Mouse (Mus musculus) embryonic facial prominence, embryonic 15.5 days (tissue): ENCODE results near the gene Cdca7l. TPM values are rescaled to one million over a fixed set of nuclear protein-coding genes. Genes with fewer than 3 reads are reported as not detected.

Source experiments
- ATAC-seq: fragments of 200-750 bp; cut with Nextera tagmentation; 2 replicates; pipeline ENCODE4 v1.8.0; 2017; ENCODE audit warnings: low read depth, moderate TSS enrichment; ENCODE audit not compliant: insufficient number of reproducible peaks, low FRiP score, low TSS enrichment
- H3K27ac ChIP-seq: fragments of 300-500 bp; sonication (generic); replicated peaks from 2 replicates; pipeline ENCODE4 v1.5.1; 2015; ENCODE audit warnings: mild to moderate bottlenecking, inconsistent platforms
- H3K27me3 ChIP-seq: fragments of 300-500 bp; sonication (generic); 2 replicates; pipeline ENCODE4 v1.6.1; 2015; ENCODE audit warnings: inconsistent platforms
- H3K36me3 ChIP-seq: fragments of 300-500 bp; sonication (generic); 2 replicates; pipeline ENCODE4 v1.6.1; 2015; ENCODE audit warnings: mild to moderate bottlenecking, inconsistent platforms
- H3K4me1 ChIP-seq: fragments of 300-500 bp; sonication (generic); 2 replicates; pipeline ENCODE4 v1.6.1; 2015; ENCODE audit warnings: inconsistent platforms
- H3K4me2 ChIP-seq: fragments of 300-500 bp; sonication (generic); replicated peaks from 2 replicates; pipeline ENCODE4 v1.6.1; 2015; ENCODE audit warnings: mild to moderate bottlenecking, inconsistent platforms
- H3K4me3 ChIP-seq: fragments of 300-500 bp; sonication (generic); replicated peaks from 2 replicates; pipeline ENCODE4 v1.5.1; 2015; ENCODE audit warnings: mild to moderate bottlenecking, inconsistent platforms
- H3K9ac ChIP-seq: fragments of 300-500 bp; sonication (generic); 2 replicates; pipeline ENCODE4 v1.6.1; 2015; ENCODE audit warnings: inconsistent platforms
- H3K9me3 ChIP-seq: fragments of 300-500 bp; sonication (generic); replicated peaks from 2 replicates; pipeline ENCODE4 v1.6.1; 2016; ENCODE audit warnings: inconsistent platforms
- WGBS: fragments of 180-500 bp; shearing (Covaris S2); methylation state at CpG from one replicate; pipeline ENCODE4 v1.1.7; 2015; 5-methylcytosine and 5-hydroxymethylcytosine counted together
- polyA plus RNA-seq: library from polyadenylated mRNA; unstranded; fragments of >200 nt; fragmentation: Nextera tagmentation; extraction: Ambion mirVana; gene quantifications from 2 replicates; pipeline ENCODE4 v1.2.1, GENCODE M21; 2015

Gene Cdca7l
- polyA plus RNA-seq, 1 experiment from 2014 or later: 32.5 TPM

DNA sequence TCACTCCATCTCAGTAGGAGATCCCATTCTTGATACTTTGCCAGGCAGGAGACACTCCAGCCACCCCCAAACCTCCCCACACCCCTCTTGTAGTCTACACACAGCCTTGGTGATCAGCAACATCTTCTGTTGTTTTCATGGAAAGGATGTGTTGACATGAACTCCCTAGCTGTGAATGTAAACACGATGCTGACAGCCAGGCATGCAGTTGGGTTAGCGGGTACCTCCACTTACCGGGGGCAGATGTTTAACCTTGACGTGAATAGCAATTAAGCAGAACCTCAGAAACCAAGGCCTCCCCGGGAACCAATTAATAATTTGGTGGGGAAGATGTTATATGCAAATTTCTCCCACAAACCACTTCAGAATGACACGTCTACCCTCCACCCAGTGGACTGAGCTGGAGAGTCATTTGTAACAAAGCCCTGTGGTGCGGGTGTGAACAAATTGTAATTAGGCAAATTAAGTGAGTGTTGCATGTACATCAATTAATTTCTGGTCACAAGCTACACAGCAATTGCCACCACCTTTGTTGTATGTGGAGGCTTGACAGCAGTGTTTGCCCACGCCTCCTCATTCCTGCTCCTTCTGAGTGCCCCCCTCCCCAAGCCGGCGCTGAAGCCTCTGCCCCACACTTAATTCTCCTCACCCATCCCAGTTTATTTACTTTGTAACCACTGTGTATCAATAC lies 5.4 kb downstream of the Cdca7l start:
- Histone ChIP-seq H3K27me3 (peaks cover 17% of the 10 kb centered on the region), H3K36me3 (no peaks in the 10 kb centered on the region), H3K4me3 (no peak overlapping the region), H3K4me1 (peaks cover 7% of the 10 kb centered on the region; the same call in 1 of the 2 replicates), H3K9ac (no peak overlapping the region), H3K27ac (no peak overlapping the region), H3K4me2 (no peak overlapping the region), H3K9me3 (no peaks in the 10 kb centered on the region)
- no peak for ATAC-seq
- WGBS: 57% methylated on average over 10 of the region's 10 CpGs

GRCm38 (mm10) chr12:117810074-117810473 lies 6.0 kb downstream of the Cdca7l start:
- H3K9me3 ChIP-seq: no peaks in the 10 kb centered on the region
- H3K4me2 ChIP-seq: no peak overlapping the region
- no peak overlapping the region for H3K27ac ChIP-seq
- peaks cover 7% of the 10 kb centered on the region; the same call in 1 of the 2 replicates for H3K4me1 ChIP-seq
- H3K27me3 ChIP-seq: peaks cover 17% of the 10 kb centered on the region
- no peak overlapping the region for H3K9ac ChIP-seq
- ATAC-seq: no peak
- H3K4me3 ChIP-seq: no peak overlapping the region
- no peaks in the 10 kb centered on the region for H3K36me3 ChIP-seq
- 36% methylated on average over 11 of the region's 11 CpGs for WGBS

- Histone ChIP-seq H3K9ac (no peak overlapping the region), H3K9me3 (no peaks in the 10 kb centered on the region), H3K4me1 (no peaks in the 10 kb centered on the region), H3K4me2 (no peak overlapping the region), H3K36me3 (no peaks in the 10 kb centered on the region), H3K4me3 (no peak overlapping the region), H3K27me3 (no peaks in the 10 kb centered on the region), H3K27ac (no peak overlapping the region)
- ATAC-seq: no peak
- WGBS: 47% methylated on average over 4 of the region's 4 CpGs
These were observed 16.2 kb downstream of the Cdca7l start for GRCm38 (mm10) chr12:117820138-117820858.

- H3K9ac ChIP-seq: no peak overlapping the region
- H3K36me3 ChIP-seq: no peaks in the 10 kb centered on the region
- no peaks in the 10 kb centered on the region for H3K27me3 ChIP-seq
- no peak overlapping the region for H3K4me3 ChIP-seq
- no peaks in the 10 kb centered on the region for H3K9me3 ChIP-seq
- no peaks in the 10 kb centered on the region for H3K4me1 ChIP-seq
- no peak overlapping the region for H3K4me2 ChIP-seq
- no peak overlapping the region for H3K27ac ChIP-seq
- ATAC-seq: no peak
These were observed 16.8 kb downstream of the Cdca7l start for GRCm38 (mm10) chr12:117820859-117821221.

- H3K27ac ChIP-seq: no peak overlapping the region
- no peak for ATAC-seq
- H3K9me3 ChIP-seq: no peaks in the 10 kb centered on the region
- H3K36me3 ChIP-seq: no peaks in the 10 kb centered on the region
- WGBS: 69% methylated on average over 1 of the region's 1 CpGs
- H3K27me3 ChIP-seq: no peaks in the 10 kb centered on the region
- no peak overlapping the region for H3K4me3 ChIP-seq
- no peaks in the 10 kb centered on the region for H3K4me1 ChIP-seq
- no peak overlapping the region for H3K4me2 ChIP-seq
- H3K9ac ChIP-seq: no peak overlapping the region
These were observed 17.3 kb downstream of the Cdca7l start for GRCm38 (mm10) chr12:117821394-117821793.

DNA sequence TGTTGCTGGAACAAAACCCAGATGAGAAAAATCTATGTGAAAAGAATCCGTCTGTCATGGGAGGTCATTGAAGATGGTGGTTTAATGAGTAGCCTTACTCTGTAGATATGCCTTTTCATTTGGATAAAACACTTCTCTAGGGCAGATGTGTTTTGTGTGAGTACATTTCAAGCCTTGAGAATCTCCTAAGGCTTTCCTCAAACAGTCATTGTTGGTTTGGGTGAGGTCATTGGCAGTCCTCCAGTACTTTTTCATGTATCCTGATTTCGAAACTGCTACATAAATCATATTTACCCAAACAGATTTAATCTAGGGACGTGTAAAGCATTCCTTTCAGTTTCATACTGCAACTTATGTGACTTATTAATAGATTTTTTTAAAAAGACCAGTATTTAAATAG lies 24.3 kb downstream of the Cdca7l start:
- ATAC-seq: no peak
- H3K36me3 ChIP-seq: no peaks in the 10 kb centered on the region
- H3K27me3 ChIP-seq: no peaks in the 10 kb centered on the region
- no peaks in the 10 kb centered on the region for H3K9me3 ChIP-seq
- H3K4me1 ChIP-seq: no peaks in the 10 kb centered on the region
- H3K27ac ChIP-seq: no peak overlapping the region
- no peak overlapping the region for H3K4me2 ChIP-seq
- no peak overlapping the region for H3K4me3 ChIP-seq
- WGBS: 61% methylated on average over 3 of the region's 3 CpGs
- H3K9ac ChIP-seq: no peak overlapping the region

- Histone ChIP-seq H3K9ac (no peak overlapping the region), H3K36me3 (no peaks in the 10 kb centered on the region), H3K27ac (no peak overlapping the region), H3K4me1 (no peaks in the 10 kb centered on the region), H3K4me2 (no peak overlapping the region), H3K4me3 (no peak overlapping the region), H3K9me3 (no peaks in the 10 kb centered on the region), H3K27me3 (no peaks in the 10 kb centered on the region)
- 61% methylated on average over 8 of the region's 8 CpGs for WGBS
- ATAC-seq: no peak
These were observed 27.4 kb downstream of the Cdca7l start for GRCm38 (mm10) chr12:117831351-117831961.

- no peak overlapping the region for H3K9ac ChIP-seq
- WGBS: 34% methylated on average over 5 of the region's 5 CpGs
- no peaks in the 10 kb centered on the region for H3K9me3 ChIP-seq
- no peaks in the 10 kb centered on the region for H3K27me3 ChIP-seq
- H3K36me3 ChIP-seq: no peaks in the 10 kb centered on the region
- H3K4me1 ChIP-seq: no peaks in the 10 kb centered on the region
- H3K4me2 ChIP-seq: no peak overlapping the region
- no peak overlapping the region for H3K4me3 ChIP-seq
- no peak for ATAC-seq
- no peak overlapping the region for H3K27ac ChIP-seq
These were observed 28.1 kb downstream of the Cdca7l start for GRCm38 (mm10) chr12:117832190-117832589.

- H3K9me3 ChIP-seq: no peaks in the 10 kb centered on the region
- H3K4me3 ChIP-seq: no peak overlapping the region
- no peak overlapping the region for H3K9ac ChIP-seq
- WGBS: 76% methylated on average over 2 of the region's 2 CpGs
- H3K4me1 ChIP-seq: no peaks in the 10 kb centered on the region
- no peak for ATAC-seq
- H3K27ac ChIP-seq: no peak overlapping the region
- H3K27me3 ChIP-seq: no peaks in the 10 kb centered on the region
- H3K4me2 ChIP-seq: no peak overlapping the region
- H3K36me3 ChIP-seq: no peaks in the 10 kb centered on the region
These were observed 30.6 kb downstream of the Cdca7l start for GRCm38 (mm10) chr12:117834652-117835051.

DNA sequence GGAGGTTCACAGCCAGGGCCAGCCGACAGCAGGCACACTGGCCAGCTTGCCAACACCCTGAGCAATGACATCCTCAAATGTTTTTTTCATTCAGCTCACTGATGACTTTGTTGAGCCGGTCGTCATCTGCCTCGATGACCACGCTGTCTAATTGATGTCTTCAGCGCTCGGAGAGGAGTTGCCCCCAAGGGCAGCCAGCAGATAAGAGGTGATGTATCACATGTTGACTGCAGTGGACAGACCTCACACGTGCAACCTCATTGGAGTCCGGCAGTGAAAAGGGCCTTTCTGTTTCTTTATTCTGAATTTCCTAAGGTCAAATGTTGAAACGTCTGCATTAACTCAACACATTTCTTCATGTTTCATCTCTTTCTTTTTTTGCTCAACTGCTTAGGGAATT lies 31.3 kb downstream of the Cdca7l start:
- H3K9ac ChIP-seq: no peak overlapping the region
- ATAC-seq: no peak
- no peak overlapping the region for H3K4me3 ChIP-seq
- 62% methylated on average over 10 of the region's 10 CpGs for WGBS
- H3K36me3 ChIP-seq: no peaks in the 10 kb centered on the region
- H3K4me1 ChIP-seq: no peaks in the 10 kb centered on the region
- no peaks in the 10 kb centered on the region for H3K27me3 ChIP-seq
- H3K9me3 ChIP-seq: no peaks in the 10 kb centered on the region
- no peak overlapping the region for H3K4me2 ChIP-seq
- H3K27ac ChIP-seq: no peak overlapping the region

DNA sequence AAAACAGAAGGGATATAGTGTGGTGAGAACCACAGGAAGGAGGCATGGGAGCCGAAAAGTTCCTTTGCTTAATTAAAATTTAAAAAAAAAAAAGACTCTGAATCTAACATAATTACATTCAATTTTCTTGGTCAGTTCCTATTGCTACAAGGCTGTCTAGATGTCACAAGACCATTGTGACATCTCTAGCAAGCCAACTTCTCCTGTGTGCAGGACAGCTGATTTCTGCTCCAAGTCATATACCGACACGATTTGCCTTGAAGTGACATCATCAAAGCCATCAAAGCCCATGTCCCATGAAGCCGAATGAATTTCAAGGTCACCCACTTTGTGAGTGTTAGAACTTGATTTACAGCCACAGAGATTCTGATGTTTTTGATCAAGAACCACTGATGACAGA lies 33.3 kb downstream of the Cdca7l start:
- H3K36me3 ChIP-seq: no peaks in the 10 kb centered on the region
- no peak overlapping the region for H3K4me3 ChIP-seq
- H3K27me3 ChIP-seq: no peaks in the 10 kb centered on the region
- no peak overlapping the region for H3K4me2 ChIP-seq
- no peak overlapping the region for H3K27ac ChIP-seq
- no peak overlapping the region for H3K9ac ChIP-seq
- H3K9me3 ChIP-seq: no peaks in the 10 kb centered on the region
- 78% methylated on average over 4 of the region's 4 CpGs for WGBS
- no peak for ATAC-seq
- no peaks in the 10 kb centered on the region for H3K4me1 ChIP-seq
